Mouse (Mus musculus): Measurements from ENCODE around the gene Sec61a2. TPM values are rescaled to one million over a fixed set of nuclear protein-coding genes. Genes with fewer than 3 reads are reported as not detected.

Sec61a2 gene
- polyA plus RNA-seq (2016; fragmentation: Nextera tagmentation; extraction: Ambion mirVana), result 80.6 and 91.9 TPM in 2 replicates

GRCm38 (mm10) chr2:5894843-5895570, at the start of gene Sec61a2:
Sec61a2 (minus strand) TSS chr2:5895432.
- H3K36me3 ChIP-seq (replicated peaks), result peaks cover 36% of the 10 kb centered on the region
- peak within 1 kb of the TSS; percentile 95 for H3K27ac ChIP-seq
- under 1% methylated on average over 62 of the region's 62 CpGs for WGBS
- peak; percentile 100 for DNase-seq (ENCODE audit: extremely low spot score, low spot score)
- H3K9me3 ChIP-seq, result no peaks in the 10 kb centered on the region
- no peaks in the 10 kb centered on the region for H3K27me3 ChIP-seq (ENCODE audit: poor library complexity, severe bottlenecking)
- H3K4me3 ChIP-seq, result peak within 1 kb of the TSS; percentile 79
- peaks cover 9% of the 10 kb centered on the region for H3K4me1 ChIP-seq

- H3K4me3 ChIP-seq, result peak overlapping the region; percentile 71
- H3K4me1 ChIP-seq, result peaks cover 14% of the 10 kb centered on the region
- DNase-seq (ENCODE audit: extremely low spot score, low spot score), result no peak
- H3K36me3 ChIP-seq (replicated peaks), result no peaks in the 10 kb centered on the region
- WGBS, result 32% methylated on average over 4 of the region's 4 CpGs
- no peaks in the 10 kb centered on the region for H3K9me3 ChIP-seq
- H3K27ac ChIP-seq, result peak overlapping the region; percentile 84; the same call in 1 of the 2 replicates
- H3K27me3 ChIP-seq (ENCODE audit: poor library complexity, severe bottlenecking), result no peaks in the 10 kb centered on the region
These were observed 47.8 kb upstream of the Sec61a2 start for GRCm38 (mm10) chr2:5943071-5943470.

- peak; percentile 76 for DNase-seq (ENCODE audit: extremely low spot score, low spot score)
- no peaks in the 10 kb centered on the region for H3K9me3 ChIP-seq
- H3K4me3 ChIP-seq, result peak within 1 kb of the TSS; percentile 71
- no peaks in the 10 kb centered on the region for H3K36me3 ChIP-seq (replicated peaks)
- no peaks in the 10 kb centered on the region for H3K27me3 ChIP-seq (ENCODE audit: poor library complexity, severe bottlenecking)
- WGBS, result under 1% methylated on average over 36 of the region's 36 CpGs
- peak within 1 kb of the TSS; percentile 84 for H3K27ac ChIP-seq
- H3K4me1 ChIP-seq, result peaks cover 14% of the 10 kb centered on the region
These were observed 47.3 kb upstream of the Sec61a2 start, which contains the start of gene Dhtkd1 for GRCm38 (mm10) chr2:5942416-5943032. Dhtkd1 (minus strand) TSS chr2:5942792.

GRCm38 (mm10) chr2:5941861-5942415, 46.7 kb upstream of the Sec61a2 start:
- H3K36me3 ChIP-seq (replicated peaks), result no peaks in the 10 kb centered on the region
- H3K27me3 ChIP-seq (ENCODE audit: poor library complexity, severe bottlenecking), result no peaks in the 10 kb centered on the region
- no peaks in the 10 kb centered on the region for H3K9me3 ChIP-seq
- 56% methylated on average over 11 of the region's 11 CpGs for WGBS
- no peak for DNase-seq (ENCODE audit: extremely low spot score, low spot score)
- peaks cover 14% of the 10 kb centered on the region for H3K4me1 ChIP-seq
- peak overlapping the region; percentile 84 for H3K27ac ChIP-seq
- peak overlapping the region; percentile 71 for H3K4me3 ChIP-seq

- Histone ChIP-seq H3K27me3 (ENCODE audit: poor library complexity, severe bottlenecking) (no peaks in the 10 kb centered on the region), H3K4me3 (no peak overlapping the region), H3K27ac (no peak overlapping the region), H3K9me3 (no peaks in the 10 kb centered on the region), H3K36me3 (replicated peaks) (no peaks in the 10 kb centered on the region), H3K4me1 (peaks cover 14% of the 10 kb centered on the region)
- 94% methylated on average over 9 of the region's 9 CpGs for WGBS
- no peak for DNase-seq (ENCODE audit: extremely low spot score, low spot score)
These were observed 45.7 kb upstream of the Sec61a2 start for GRCm38 (mm10) chr2:5940936-5941335.

GRCm38 (mm10) chr2:5939911-5940310, 44.7 kb upstream of the Sec61a2 start:
- no peak overlapping the region for H3K27ac ChIP-seq
- no peak for DNase-seq (ENCODE audit: extremely low spot score, low spot score)
- WGBS, result 89% methylated on average over 14 of the region's 14 CpGs

GRCm38 (mm10) chr2:5939319-5939718, 44.1 kb upstream of the Sec61a2 start:
- Histone ChIP-seq H3K27me3 (ENCODE audit: poor library complexity, severe bottlenecking) (no peaks in the 10 kb centered on the region), H3K4me1 (peaks cover 14% of the 10 kb centered on the region), H3K4me3 (no peak overlapping the region), H3K36me3 (replicated peaks) (no peaks in the 10 kb centered on the region), H3K9me3 (no peaks in the 10 kb centered on the region), H3K27ac (no peak overlapping the region)
- 92% methylated on average over 3 of the region's 3 CpGs for WGBS
- DNase-seq (ENCODE audit: extremely low spot score, low spot score), result no peak

More at GRCm38 (mm10) chr2:5939911-5940310, 44.7 kb upstream of the Sec61a2 start:
- Histone ChIP-seq H3K4me1 (peaks cover 14% of the 10 kb centered on the region), H3K9me3 (no peaks in the 10 kb centered on the region), H3K4me3 (no peak overlapping the region), H3K27me3 (ENCODE audit: poor library complexity, severe bottlenecking) (no peaks in the 10 kb centered on the region), H3K36me3 (replicated peaks) (no peaks in the 10 kb centered on the region)

- H3K36me3 ChIP-seq (replicated peaks), result 0 out of 2 replicates have a peak, but pooled peaks cover 4% of the 10 kb centered on the region
- H3K4me1 ChIP-seq, result no peaks in the 10 kb centered on the region
- no peak overlapping the region for H3K27ac ChIP-seq
- WGBS, result 93% methylated on average over 4 of the region's 4 CpGs
- no peak overlapping the region for H3K4me3 ChIP-seq
- no peaks in the 10 kb centered on the region for H3K9me3 ChIP-seq
- no peaks in the 10 kb centered on the region for H3K27me3 ChIP-seq (ENCODE audit: poor library complexity, severe bottlenecking)
- DNase-seq (ENCODE audit: extremely low spot score, low spot score), result no peak
These were observed 41.3 kb upstream of the Sec61a2 start for GRCm38 (mm10) chr2:5936550-5936949.

- no peak for DNase-seq (ENCODE audit: extremely low spot score, low spot score)
- H3K27me3 ChIP-seq (ENCODE audit: poor library complexity, severe bottlenecking), result no peaks in the 10 kb centered on the region
- H3K36me3 ChIP-seq (replicated peaks), result 0 out of 2 replicates have a peak, but pooled peaks cover 4% of the 10 kb centered on the region
- no peak overlapping the region for H3K27ac ChIP-seq
- no peaks in the 10 kb centered on the region for H3K9me3 ChIP-seq
- WGBS, result 86% methylated on average over 6 of the region's 6 CpGs
- no peak overlapping the region for H3K4me3 ChIP-seq
- H3K4me1 ChIP-seq, result no peaks in the 10 kb centered on the region
These were observed 40.8 kb upstream of the Sec61a2 start for GRCm38 (mm10) chr2:5936068-5936467.

- H3K27ac ChIP-seq, result no peak overlapping the region
- peaks cover 15% of the 10 kb centered on the region for H3K36me3 ChIP-seq (replicated peaks)
- no peaks in the 10 kb centered on the region for H3K4me1 ChIP-seq
- no peak for DNase-seq (ENCODE audit: extremely low spot score, low spot score)
- WGBS, result 98% methylated on average over 3 of the region's 3 CpGs
- H3K27me3 ChIP-seq (ENCODE audit: poor library complexity, severe bottlenecking), result no peaks in the 10 kb centered on the region
- H3K9me3 ChIP-seq, result no peaks in the 10 kb centered on the region
- no peak overlapping the region for H3K4me3 ChIP-seq
These were observed 39.7 kb upstream of the Sec61a2 start for GRCm38 (mm10) chr2:5934936-5935335.

GRCm38 (mm10) chr2:5931938-5932337, 36.7 kb upstream of the Sec61a2 start:
- 96% methylated on average over 5 of the region's 5 CpGs for WGBS
- no peaks in the 10 kb centered on the region for H3K4me1 ChIP-seq
- no peak overlapping the region for H3K27ac ChIP-seq
- no peak overlapping the region for H3K4me3 ChIP-seq
- no peak for DNase-seq (ENCODE audit: extremely low spot score, low spot score)
- H3K9me3 ChIP-seq, result no peaks in the 10 kb centered on the region
- H3K36me3 ChIP-seq (replicated peaks), result peaks cover 42% of the 10 kb centered on the region
- no peaks in the 10 kb centered on the region for H3K27me3 ChIP-seq (ENCODE audit: poor library complexity, severe bottlenecking)

- no peak overlapping the region for H3K27ac ChIP-seq
- 93% methylated on average over 18 of the region's 18 CpGs for WGBS
- no peak for DNase-seq (ENCODE audit: extremely low spot score, low spot score)
- no peaks in the 10 kb centered on the region for H3K9me3 ChIP-seq
- no peaks in the 10 kb centered on the region for H3K27me3 ChIP-seq (ENCODE audit: poor library complexity, severe bottlenecking)
- H3K4me3 ChIP-seq, result no peak overlapping the region
- H3K4me1 ChIP-seq, result no peaks in the 10 kb centered on the region
- H3K36me3 ChIP-seq (replicated peaks), result peaks cover 49% of the 10 kb centered on the region
These were observed 35.2 kb upstream of the Sec61a2 start for GRCm38 (mm10) chr2:5930291-5931054.

Data from forebrain, embryonic 10.5 days (tissue).